Mouse (Mus musculus) heart, embryonic 13.5 days (tissue): ENCODE results near the gene Zap70. TPM values are rescaled to one million over a fixed set of nuclear protein-coding genes. Genes with fewer than 3 reads are reported as not detected.

Experiments used
- polyA plus RNA-seq: library from polyadenylated mRNA; unstranded; fragments of >200 nt; fragmentation: Nextera tagmentation; extraction: Ambion mirVana; gene quantifications from 2 replicates; pipeline ENCODE4 v1.2.1, GENCODE M21; 2015

Gene Zap70
- polyA plus RNA-seq, 1 experiment from 2014 or later: 0.31 TPM

Other genes with a start within 250 kb of the Zap70 start
- 2.0 and 2.4 TPM in 2 replicates for gene Cnnm3, start 249.9 kb upstream of the Zap70 start, polyA plus RNA-seq
- gene Ankrd23, start 224.9 kb upstream of the Zap70 start, polyA plus RNA-seq: 17.7 and 20.1 TPM in 2 replicates
- gene Gm42417, start 222.4 kb upstream of the Zap70 start, polyA plus RNA-seq: not detected in 2 replicates
- gene Ankrd39, start 214.4 kb upstream of the Zap70 start, polyA plus RNA-seq: 23.6 and 27.2 TPM in 2 replicates
- 10.0 and 10.2 TPM in 2 replicates for gene Sema4c, start 203.4 kb upstream of the Zap70 start, polyA plus RNA-seq
- 2.1 TPM in 2 replicates for gene Fam178b, start 78.6 kb upstream of the Zap70 start, polyA plus RNA-seq
- gene Cox5b, start 70.3 kb upstream of the Zap70 start, polyA plus RNA-seq: 1,082 and 1,332 TPM in 2 replicates
- 0.13 TPM in 1 of 2 replicates, not detected in the other for gene 4933424G06Rik, start 51.6 kb upstream of the Zap70 start, polyA plus RNA-seq
- gene Actr1b, start 47.4 kb upstream of the Zap70 start, polyA plus RNA-seq: 85.5 and 90.6 TPM in 2 replicates
- 5.8 and 6.5 TPM in 2 replicates for gene Tmem131, start 181.9 kb downstream of the Zap70 start, polyA plus RNA-seq